Mouse (Mus musculus) liver, adult (tissue): ENCODE measurements at regions not wholly inside any gene's neighbourhood (a gene's known extent, or its start where the extent isn't known, plus 50 kb on each side); places are given as distances from the start of the nearest gene placed in this dataset.

Experiments
- GATA4 ChIP-seq: IDR thresholded peaks from 2 replicates; pipeline ENCODE4 v1.6.1; 2014; ENCODE audit warnings: mild to moderate bottlenecking, low read length; ENCODE audit not compliant: insufficient replicate concordance

GRCm38 (mm10) chr1:61145013-61145412, 167.3 kb downstream of the Icos start:
- no peak for TF ChIP-seq GATA4

GRCm38 (mm10) chr1:61145572-61145971, 167.8 kb downstream of the Icos start:
- TF ChIP-seq GATA4: no peak

DNA sequence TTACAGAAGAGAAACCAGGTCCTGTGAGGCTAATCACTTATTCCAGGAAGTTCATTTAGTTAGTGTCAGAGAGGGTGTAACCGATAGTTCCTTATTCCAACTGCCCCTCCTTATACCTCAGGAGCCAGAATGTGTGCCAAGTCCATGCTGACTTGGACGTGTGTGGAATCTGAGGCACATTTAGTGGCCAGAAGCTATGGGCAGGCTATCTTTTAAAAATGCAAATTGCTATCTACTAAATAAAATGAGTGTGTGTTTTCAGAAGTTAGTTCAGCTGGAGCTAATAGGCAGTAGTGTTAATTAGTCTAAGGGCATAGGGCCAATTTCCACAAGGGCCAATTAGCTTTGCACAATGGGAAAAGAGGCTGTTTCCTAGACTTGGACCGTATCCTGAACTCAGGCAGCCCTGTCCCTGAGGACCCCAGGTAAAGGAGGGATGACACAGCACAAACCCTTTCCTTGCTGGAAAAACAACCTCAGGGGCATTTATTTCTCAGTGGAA, 168.5 kb downstream of the Icos start:
- TF ChIP-seq GATA4: no peak

DNA sequence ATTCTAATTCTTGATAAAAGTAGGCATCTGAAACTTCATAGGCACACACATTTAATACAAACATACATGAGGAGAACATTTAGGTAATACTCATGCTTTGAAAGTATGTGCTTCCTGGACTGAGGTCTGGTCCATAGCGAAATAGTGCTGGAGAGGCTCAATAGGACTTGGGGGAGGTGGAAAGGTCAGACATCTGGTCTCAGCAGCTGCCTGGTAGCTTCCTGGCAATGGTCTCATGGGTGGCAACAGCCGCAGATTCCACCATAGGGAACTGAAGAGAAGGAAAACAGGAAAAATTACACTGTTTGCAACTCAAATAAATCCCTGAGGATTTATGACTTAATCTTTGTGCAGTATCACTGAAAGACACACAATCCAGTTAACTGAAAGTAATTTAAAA, 174.0 kb downstream of the Icos start:
- no peak for TF ChIP-seq GATA4

DNA sequence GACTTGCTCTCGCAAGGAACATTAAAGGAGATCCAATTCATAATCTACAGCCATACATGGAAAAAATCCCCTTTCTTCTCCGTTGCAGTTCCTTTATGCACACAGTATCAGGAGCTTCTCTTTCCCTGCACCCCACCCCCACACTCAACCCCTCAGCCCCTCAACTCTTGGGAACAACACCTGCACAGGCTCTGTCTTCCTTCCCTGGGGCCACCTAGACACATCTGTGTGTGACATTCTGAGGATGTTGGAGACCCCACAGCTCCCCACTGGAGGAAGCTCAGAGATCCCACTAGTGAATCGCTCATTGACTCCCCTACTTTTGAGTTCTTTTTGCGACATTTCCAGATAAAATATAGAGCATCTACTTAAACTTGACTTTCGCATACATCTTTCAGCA, 174.4 kb downstream of the Icos start:
- no peak for TF ChIP-seq GATA4

GRCm38 (mm10) chr1:61154216-61154615, 176.5 kb downstream of the Icos start:
- TF ChIP-seq GATA4: no peak

- no peak for TF ChIP-seq GATA4
Observed at GRCm38 (mm10) chr1:61157271-61157670, 179.5 kb downstream of the Icos start.

- no peak for TF ChIP-seq GATA4
Observed at GRCm38 (mm10) chr1:61160505-61160904, 182.8 kb downstream of the Icos start.

DNA sequence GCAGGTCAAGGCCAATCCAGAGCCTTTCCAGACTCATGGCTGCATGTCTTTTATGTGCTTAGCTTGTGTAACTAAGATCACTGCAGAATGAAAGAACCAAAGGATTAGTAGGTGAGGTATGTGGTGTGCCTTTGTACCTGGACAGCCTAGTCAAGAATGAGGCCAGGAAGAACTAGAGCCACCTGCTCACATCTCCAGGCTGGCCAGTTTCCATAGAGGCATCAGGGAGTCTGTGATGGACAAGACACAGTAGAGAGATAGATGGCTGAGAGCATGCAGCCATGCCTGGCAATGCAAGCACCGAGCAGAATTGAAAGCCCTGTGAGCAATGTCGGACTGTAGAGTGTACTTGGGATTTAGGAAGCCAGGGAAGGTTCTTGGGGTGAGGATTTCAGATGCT, 186.5 kb downstream of the Icos start:
- TF ChIP-seq GATA4: no peak

DNA sequence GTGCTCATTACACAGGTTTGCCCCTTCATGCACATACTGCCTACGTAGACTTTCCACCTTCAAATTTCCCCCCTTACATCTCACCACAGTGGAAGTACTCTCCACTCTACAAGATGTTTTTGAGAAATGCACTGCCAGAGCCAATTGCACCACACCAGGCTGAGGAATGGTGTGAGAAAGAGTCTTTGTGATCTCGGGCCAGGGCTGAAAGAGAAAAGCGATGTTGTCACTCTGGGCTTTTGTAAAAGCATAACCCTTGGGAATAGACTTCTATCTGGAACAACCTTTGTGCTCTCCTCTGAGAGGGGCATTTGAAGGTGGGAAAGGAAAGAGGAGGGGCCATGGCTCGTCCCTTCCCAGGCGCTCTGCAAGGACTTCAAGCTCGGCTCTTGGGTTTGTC, 194.2 kb downstream of the Icos start:
- no peak for TF ChIP-seq GATA4

- TF ChIP-seq GATA4: no peak
Observed at GRCm38 (mm10) chr1:61172946-61173345, 195.2 kb downstream of the Icos start.

DNA sequence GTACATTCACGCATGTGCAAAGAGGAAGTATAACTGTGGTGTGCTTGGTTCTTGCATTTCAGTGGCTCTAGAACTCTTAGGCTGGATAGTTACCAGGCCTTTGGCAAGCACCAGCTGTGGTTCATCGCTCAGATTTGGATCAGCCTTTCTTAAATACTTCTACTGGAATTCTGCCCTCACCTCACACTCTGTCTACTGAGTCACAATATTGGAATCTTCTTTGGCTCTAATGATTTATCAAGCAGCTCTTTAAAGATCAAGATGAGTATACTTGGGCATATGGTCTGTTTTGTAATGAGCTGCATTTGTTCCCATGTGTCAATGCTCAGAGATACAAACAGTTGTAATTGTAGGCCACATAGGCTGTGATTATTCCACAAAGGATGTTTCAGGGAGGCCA, 197.5 kb downstream of the Icos start:
- no peak for TF ChIP-seq GATA4

- no peak for TF ChIP-seq GATA4
Observed at GRCm38 (mm10) chr1:61179461-61179860, 201.7 kb downstream of the Icos start.

- no peak for TF ChIP-seq GATA4
Observed at GRCm38 (mm10) chr1:61181099-61181821, 203.5 kb downstream of the Icos start.

- TF ChIP-seq GATA4: no peak
Observed at GRCm38 (mm10) chr1:61187381-61188100, 209.8 kb downstream of the Icos start.

GRCm38 (mm10) chr1:61190921-61191320, 213.2 kb downstream of the Icos start:
- TF ChIP-seq GATA4: no peak

- no peak for TF ChIP-seq GATA4
Observed at GRCm38 (mm10) chr1:61198549-61199062, 220.9 kb downstream of the Icos start.

DNA sequence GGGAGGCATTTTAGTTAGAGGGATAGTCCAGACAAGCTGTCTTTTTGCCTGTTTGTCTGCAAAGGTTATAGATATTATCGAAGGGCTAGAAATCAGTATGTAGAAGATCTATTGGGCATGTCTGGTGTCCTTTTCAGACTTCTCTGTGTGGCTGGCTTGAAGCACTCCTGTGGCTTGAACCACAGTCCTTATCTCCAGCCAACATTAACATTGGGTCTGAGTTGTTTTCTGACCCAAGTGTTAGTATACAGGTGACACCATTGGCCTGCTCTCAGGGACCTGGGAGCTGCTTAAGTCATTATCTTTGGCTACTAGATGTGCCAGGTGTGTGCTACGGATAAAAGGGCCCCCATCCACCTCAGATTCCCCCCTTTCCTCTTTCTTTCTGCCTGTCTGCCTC, 223.3 kb downstream of the Icos start:
- TF ChIP-seq GATA4: no peak
